Mouse (Mus musculus) CH12.LX (cell line): Measurements from ENCODE around the gene Fubp3. TPM values are rescaled to one million over a fixed set of nuclear protein-coding genes. Genes with fewer than 3 reads are reported as not detected.

Experiments
- DNase-seq: peaks from one replicate; pipeline ENCODE4 v3.0.0-alpha.2; 2013; ENCODE audit errors: extremely low read depth
- H3K27ac ChIP-seq: 2 replicates; pipeline ENCODE4 v1.5.1; 2012; ENCODE audit warnings: low read depth, mild to moderate bottlenecking, control low read depth, moderate library complexity; ENCODE audit not compliant: insufficient read depth
- H3K27me3 ChIP-seq: replicated peaks from 2 replicates; pipeline ENCODE3; 2012; ENCODE audit warnings: inconsistent platforms
- H3K36me3 ChIP-seq, 2 experiments: replicated peaks in 1 of 2; 2 replicates each; pipeline versions ENCODE3 to v1.6.1; 2012; ENCODE audit warnings: inconsistent platforms in 1 of 2, low read length in 1 of 2, mild to moderate bottlenecking in 1 of 2, mixed read lengths in 1 of 2, moderate library complexity in 1 of 2; ENCODE audit not compliant: control insufficient read depth in 1 of 2, insufficient read depth in 1 of 2
- H3K4me1 ChIP-seq, 2 experiments: 2 replicates each; pipeline ENCODE4 v1.6.1; 2012; ENCODE audit warnings: inconsistent platforms in 1 of 2, moderate library complexity in 1 of 2; ENCODE audit not compliant: insufficient read depth in 2 of 2, control insufficient read depth in 1 of 2
- H3K4me2 ChIP-seq: 2 replicates; pipeline ENCODE4 v1.6.1; 2012; ENCODE audit warnings: low read depth, mild to moderate bottlenecking, control low read depth; ENCODE audit not compliant: poor library complexity, insufficient read depth, severe bottlenecking
- H3K4me3 ChIP-seq, 3 experiments: fragments of 150-350 bp in 1 of 3; sonication (generic) in 1 of 3; replicated peaks in 1 of 3; 2 replicates each; pipeline versions ENCODE3 to v1.5.1; 2011 to 2012; ENCODE audit warnings: low read depth in 2 of 3, low read length in 2 of 3, mild to moderate bottlenecking in 2 of 3, moderate library complexity in 2 of 3, control low read depth in 1 of 3, improper control_type of control experiment in 1 of 3, inconsistent platforms in 1 of 3, mixed read lengths in 1 of 3; ENCODE audit not compliant: poor library complexity in 1 of 3
- H3K79me2 ChIP-seq: replicated peaks from 2 replicates; pipeline ENCODE4 v1.6.1; 2012; ENCODE audit warnings: mild to moderate bottlenecking, moderate library complexity; ENCODE audit not compliant: control insufficient read depth, poor library complexity, insufficient read depth, severe bottlenecking; ENCODE audit errors: extremely low read depth
- H3K9ac ChIP-seq: 2 replicates; pipeline ENCODE4 v1.6.1; 2012; ENCODE audit warnings: low read depth, mild to moderate bottlenecking, control low read depth, moderate library complexity; ENCODE audit not compliant: insufficient read depth
- H3K9me3 ChIP-seq: replicated peaks from 2 replicates; pipeline ENCODE3; 2012; ENCODE audit warnings: low read length, inconsistent platforms, mixed read lengths
- BHLHE40 ChIP-seq: IDR thresholded peaks from 2 replicates; pipeline ENCODE4 v1.6.1; 2011; ENCODE audit warnings: mild to moderate bottlenecking, low read depth, low read length, improper control_type of control experiment
- CHD1 ChIP-seq: IDR thresholded peaks from 2 replicates; pipeline ENCODE4 v1.6.1; 2012; ENCODE audit warnings: low read depth, low read length, improper control_type of control experiment, inconsistent platforms
- CHD2 ChIP-seq: IDR thresholded peaks from 2 replicates; pipeline ENCODE4 v1.6.1; 2011; ENCODE audit warnings: low read length, improper control_type of control experiment
- CTCF ChIP-seq, 2 experiments: IDR thresholded peaks in 1 of 2; conservative IDR thresholded peaks in 1 of 2; 2 replicates each; pipeline ENCODE4 v1.5.1; 2011 to 2012; ENCODE audit warnings: low read depth in 2 of 2, low read length in 2 of 2, improper control_type of control experiment in 1 of 2, inconsistent platforms in 1 of 2, mild to moderate bottlenecking in 1 of 2, moderate library complexity in 1 of 2
- E2F4 ChIP-seq: IDR thresholded peaks from 2 replicates; pipeline ENCODE4 v1.6.1; 2011; ENCODE audit warnings: low read depth, low read length, improper control_type of control experiment; ENCODE audit not compliant: insufficient replicate concordance
- ELF1 ChIP-seq: IDR thresholded peaks from 2 replicates; pipeline ENCODE4 v1.6.1; 2014; ENCODE audit warnings: low read depth, mild to moderate bottlenecking, inconsistent platforms, low read length, improper control_type of control experiment
- EP300 ChIP-seq: IDR thresholded peaks from 2 replicates; pipeline ENCODE4 v1.6.1; 2011; ENCODE audit warnings: low read length, improper control_type of control experiment
- ETS1 ChIP-seq: conservative IDR thresholded peaks from 2 replicates; pipeline ENCODE4 v1.6.1; 2012; ENCODE audit warnings: low read depth, mild to moderate bottlenecking, inconsistent platforms, low read length, improper control_type of control experiment, moderate library complexity
- GABPA ChIP-seq: IDR thresholded peaks from 2 replicates; pipeline ENCODE4 v1.6.1; 2012; ENCODE audit warnings: low read depth, low read length, improper control_type of control experiment, inconsistent platforms; ENCODE audit not compliant: insufficient replicate concordance
- HCFC1 ChIP-seq: IDR thresholded peaks from 2 replicates; pipeline ENCODE4 v1.6.1; 2012; ENCODE audit warnings: low read depth, mild to moderate bottlenecking, inconsistent platforms, low read length, improper control_type of control experiment
- IRF4 ChIP-seq: IDR thresholded peaks from 2 replicates; pipeline ENCODE4 v1.6.1; 2014; ENCODE audit warnings: low read depth, mild to moderate bottlenecking, inconsistent platforms, low read length, improper control_type of control experiment
- JUN ChIP-seq: IDR thresholded peaks from 2 replicates; pipeline ENCODE4 v1.6.1; 2011; ENCODE audit warnings: low read depth, mild to moderate bottlenecking, low read length, improper control_type of control experiment, moderate library complexity; ENCODE audit not compliant: insufficient read depth
- JUND ChIP-seq: conservative IDR thresholded peaks from 2 replicates; pipeline ENCODE4 v1.6.1; 2011; ENCODE audit warnings: low read depth, low read length, improper control_type of control experiment
- KAT2A ChIP-seq: IDR thresholded peaks from 2 replicates; pipeline ENCODE4 v1.6.1; 2012; ENCODE audit warnings: low read length, improper control_type of control experiment, inconsistent platforms; ENCODE audit not compliant: insufficient replicate concordance
- MAFK ChIP-seq: IDR thresholded peaks from 2 replicates; pipeline ENCODE4 v1.6.1; 2011; ENCODE audit warnings: low read length, improper control_type of control experiment; ENCODE audit not compliant: insufficient replicate concordance
- MAX ChIP-seq: IDR thresholded peaks from 2 replicates; pipeline ENCODE4 v1.6.1; 2011; ENCODE audit warnings: low read length, improper control_type of control experiment
- MAZ ChIP-seq: IDR thresholded peaks from 2 replicates; pipeline ENCODE4 v1.6.1; 2012; ENCODE audit warnings: low read depth, mild to moderate bottlenecking, inconsistent platforms, low read length, improper control_type of control experiment, moderate library complexity
- MEF2A ChIP-seq: IDR thresholded peaks from 2 replicates; pipeline ENCODE4 v1.6.1; 2014; ENCODE audit warnings: low read depth, mild to moderate bottlenecking, inconsistent platforms, low read length, improper control_type of control experiment, borderline replicate concordance
- MXI1 ChIP-seq: IDR thresholded peaks from 2 replicates; pipeline ENCODE4 v1.6.1; 2011; ENCODE audit warnings: mild to moderate bottlenecking, low read depth, low read length, improper control_type of control experiment
- MYC ChIP-seq: IDR thresholded peaks from 2 replicates; pipeline ENCODE4 v1.6.1; 2011; ENCODE audit warnings: low read depth, mild to moderate bottlenecking, improper control_type of control experiment, low read length
- NELFE ChIP-seq: IDR thresholded peaks from 2 replicates; pipeline ENCODE4 v1.6.1; 2011; ENCODE audit warnings: low read depth, low read length, improper control_type of control experiment
- NRF1 ChIP-seq: IDR thresholded peaks from 2 replicates; pipeline ENCODE4 v1.6.1; 2014; ENCODE audit warnings: low read depth, mild to moderate bottlenecking, inconsistent platforms, low read length, improper control_type of control experiment, moderate library complexity
- PAX5 ChIP-seq: IDR thresholded peaks from 2 replicates; pipeline ENCODE4 v1.6.1; 2012; ENCODE audit warnings: low read length, inconsistent platforms, mixed read lengths
- POLR2A ChIP-seq: IDR thresholded peaks from 2 replicates; pipeline ENCODE4 v1.6.1; 2011; ENCODE audit warnings: low read depth, mild to moderate bottlenecking, improper control_type of control experiment, low read length
- POLR2AphosphoS2 ChIP-seq: IDR thresholded peaks from 2 replicates; pipeline ENCODE4 v1.6.1; 2011; ENCODE audit warnings: low read depth, low read length, improper control_type of control experiment
- RAD21 ChIP-seq: IDR thresholded peaks from 2 replicates; pipeline ENCODE4 v1.6.1; 2011; ENCODE audit warnings: low read depth, mild to moderate bottlenecking, low read length, improper control_type of control experiment, moderate library complexity
- RCOR1 ChIP-seq: conservative IDR thresholded peaks from 2 replicates; pipeline ENCODE4 v1.6.1; 2012; ENCODE audit warnings: low read depth, mild to moderate bottlenecking, inconsistent platforms, low read length, improper control_type of control experiment
- SIN3A ChIP-seq: IDR thresholded peaks from 2 replicates; pipeline ENCODE4 v1.6.1; 2012; ENCODE audit warnings: low read length, improper control_type of control experiment, inconsistent platforms
- SMC3 ChIP-seq: IDR thresholded peaks from 2 replicates; pipeline ENCODE4 v1.6.1; 2011; ENCODE audit warnings: low read depth, low read length, improper control_type of control experiment
- TBP ChIP-seq: conservative IDR thresholded peaks from 2 replicates; pipeline ENCODE4 v1.6.1; 2011; ENCODE audit warnings: low read depth, low read length, improper control_type of control experiment
- TCF12 ChIP-seq: IDR thresholded peaks from 2 replicates; pipeline ENCODE4 v1.6.1; 2014; ENCODE audit warnings: low read depth, mild to moderate bottlenecking, inconsistent platforms, low read length, improper control_type of control experiment
- UBTF ChIP-seq: IDR thresholded peaks from 2 replicates; pipeline ENCODE4 v1.6.1; 2012; ENCODE audit warnings: low read depth, mild to moderate bottlenecking, inconsistent platforms, low read length, improper control_type of control experiment, moderate library complexity
- USF1 ChIP-seq: IDR thresholded peaks from 2 replicates; pipeline ENCODE4 v1.6.1; 2014; ENCODE audit warnings: low read depth, mild to moderate bottlenecking, inconsistent platforms, low read length, improper control_type of control experiment
- USF2 ChIP-seq: conservative IDR thresholded peaks from 2 replicates; pipeline ENCODE4 v1.6.1; 2011; ENCODE audit warnings: low read depth, low read length, improper control_type of control experiment
- ZC3H11A ChIP-seq: IDR thresholded peaks from 2 replicates; pipeline ENCODE4 v1.6.1; 2012; ENCODE audit warnings: low read depth, mild to moderate bottlenecking, inconsistent platforms, low read length, improper control_type of control experiment
- ZKSCAN1 ChIP-seq: IDR thresholded peaks from 2 replicates; pipeline ENCODE4 v1.6.1; 2012; ENCODE audit warnings: low read depth, inconsistent platforms, low read length, improper control_type of control experiment, borderline replicate concordance
- ZMIZ1 ChIP-seq: IDR thresholded peaks from 2 replicates; pipeline ENCODE4 v1.6.1; 2012; ENCODE audit warnings: low read depth, mild to moderate bottlenecking, inconsistent platforms, low read length, improper control_type of control experiment
- ZNF384 ChIP-seq: IDR thresholded peaks from 2 replicates; pipeline ENCODE4 v1.6.1; 2012; ENCODE audit warnings: low read depth, low read length, improper control_type of control experiment, inconsistent platforms
- dilution Hi-C: fragments of 300-500 bp; cut with MboI; formaldehyde crosslinking; loops from 2 replicates; pipeline ENCODE4 v1.14.3; 2020; ENCODE audit warnings: low sequenced_read_pairs; ENCODE audit not compliant: extremely low pct_unique_long_range_greater_than_20kb, extremely low pct_ligation_motif_present
- in situ Hi-C: fragments of 300-500 bp; cut with MboI; formaldehyde crosslinking; loops from 3 replicates; pipeline ENCODE4 v1.14.3; 2019; ENCODE audit warnings: low sequenced_read_pairs, low pct_ligation_motif_present, low pct_unique_long_range_greater_than_20kb, mixed read lengths
- polyA plus RNA-seq: library from polyadenylated mRNA; unstranded; fragments of >175 nt; gene quantifications from 2 replicates; pipeline ENCODE4 v1.2.1, GENCODE M21; 2012; ENCODE audit warnings: low read depth; ENCODE audit not compliant: insufficient read length
- total RNA-seq, 2 experiments: library from RNA; depleted of rRNA; stranded (reverse); fragments of 300-350 nt in 1 of 2; fragments of >200 nt in 1 of 2; gene quantifications; 2 replicates each; pipeline ENCODE4 v1.2.3; 2012 to 2014

Gene Fubp3
- 33.5 and 36.8 TPM in 2 replicates for total RNA-seq (2012; rRNA removed)
- 64.2 and 68.6 TPM in 2 replicates for total RNA-seq (2014; rRNA removed)
- polyA plus RNA-seq, result 52.3 and 57.3 TPM in 2 replicates

DNA sequence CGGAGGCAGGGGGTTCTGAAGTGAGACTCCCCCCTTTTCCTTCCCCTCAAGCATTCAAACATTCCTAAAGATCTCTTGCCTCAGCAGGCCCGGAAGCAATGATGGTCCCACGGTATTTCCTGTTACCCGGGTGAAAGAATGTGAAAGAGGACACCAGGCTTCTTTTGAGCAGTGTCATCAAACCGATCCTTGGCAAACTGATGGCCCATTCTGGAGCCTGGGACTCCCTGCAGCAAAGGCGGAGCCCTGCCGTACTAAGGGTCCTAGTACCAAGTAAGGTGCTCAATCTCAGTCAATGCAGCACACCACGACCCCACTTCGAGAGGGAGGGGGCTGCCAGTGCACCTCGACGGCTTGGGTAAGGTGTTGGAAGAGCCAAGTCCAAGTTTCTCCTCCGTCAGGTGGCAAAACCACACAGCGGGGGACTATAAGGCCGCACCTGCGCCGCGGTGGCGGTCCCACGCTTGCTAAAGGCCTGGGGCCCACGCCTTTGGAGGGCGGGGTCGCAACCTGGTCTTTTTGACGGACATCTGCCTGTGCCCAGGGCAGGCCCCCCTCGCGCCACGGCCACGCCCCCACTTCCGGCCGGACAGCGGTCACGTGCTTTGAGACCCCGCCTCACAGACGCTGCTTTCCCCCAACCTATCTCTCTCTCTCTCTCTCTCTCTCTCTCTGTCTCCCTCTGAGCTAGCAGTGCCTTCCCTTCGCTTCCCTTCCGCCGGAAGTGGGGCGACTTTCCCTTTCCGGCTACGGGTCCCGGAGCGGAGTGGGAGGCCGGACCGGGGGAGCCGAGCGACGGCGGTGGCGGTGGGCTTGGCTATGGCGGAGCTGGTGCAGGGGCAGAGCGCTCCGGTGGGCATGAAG, at the start of gene Fubp3:
Gene Fubp3 (plus strand): TSS at position 601 of the 864 bp plus-strand sequence.
- peak; percentile 34; the same call in 1 of the 2 replicates for TF ChIP-seq ZMIZ1
- TF ChIP-seq UBTF, result no peak
- peak; percentile 90 for TF ChIP-seq HCFC1
- TF ChIP-seq CHD1, result no peak
- TF ChIP-seq USF2, result peak; percentile 85
- peak; percentile 80 for TF ChIP-seq MYC
- peak; percentile 95 for TF ChIP-seq BHLHE40
- peak; percentile 74 for TF ChIP-seq SIN3A
- peak; percentile 82; the same call in 1 of the 2 replicates for TF ChIP-seq POLR2AphosphoS2
- TF ChIP-seq ZKSCAN1, result no peak
- no peak for TF ChIP-seq JUND
- TF ChIP-seq ZNF384, result no peak
- TF ChIP-seq ELF1, result peak; percentile 89
- no peak for TF ChIP-seq E2F4
- TF ChIP-seq RAD21, result no peak
- TF ChIP-seq RCOR1, result 0 out of 2 replicates have a peak, but pooled peaks have one; percentile 77
- TF ChIP-seq MEF2A, result peak; percentile 22; the same call in 1 of the 2 replicates
- TF ChIP-seq NELFE, result peak; percentile 76; the same call in 1 of the 2 replicates
- no peak for TF ChIP-seq ETS1
- TF ChIP-seq USF1, result peak; percentile 93
- TF ChIP-seq NRF1, result peak; percentile 45; the same call in 1 of the 2 replicates
- TF ChIP-seq EP300, result no peak
- no peak for TF ChIP-seq GABPA
- no peak for TF ChIP-seq JUN
- TF ChIP-seq MAZ, result peak; percentile 91
- TF ChIP-seq TBP, result peak; percentile 68; the same call in 1 of the 2 replicates
- no peak for TF ChIP-seq CTCF (conservative IDR thresholded peaks at IDR 0.05 in 1 of 2, IDR thresholded peaks at IDR 0.05 in 1 of 2; ENCODE audit: low read depth in 2 of 2, low read length in 2 of 2)
- no peak for TF ChIP-seq MAFK
- TF ChIP-seq MAX, result peak; percentile 96
- peak; percentile 63 for TF ChIP-seq IRF4
- TF ChIP-seq TCF12, result peak; percentile 76
- peak; percentile 68; the same call in 1 of the 2 replicates for TF ChIP-seq KAT2A
- peak; percentile 90 for TF ChIP-seq MXI1
- TF ChIP-seq SMC3, result no peak
- no peak for TF ChIP-seq PAX5
- peak; percentile 92 for TF ChIP-seq POLR2A
- no peak for TF ChIP-seq ZC3H11A
- TF ChIP-seq CHD2, result no peak; the same call in 1 of the 2 replicates
- DNase-seq, result peak; percentile 91
- H3K9me3 ChIP-seq, result peaks cover 9% of the 10 kb centered on the region
- peaks cover 15% of the 10 kb centered on the region for H3K27me3 ChIP-seq
- peak within 1 kb of the TSS; percentile 45 for H3K27ac ChIP-seq
- H3K4me2 ChIP-seq, result peak within 1 kb of the TSS; percentile 96
- dilution Hi-C loops (no loop called here), in situ Hi-C loops (no loop called here)
- H3K4me3 ChIP-seq, result peak within 1 kb of the TSS; percentile 89 to 93 (median 89)
- H3K4me1 ChIP-seq, result peaks cover 3 to 18% of the 10 kb centered on the region in 2 experiments
- H3K9ac ChIP-seq, result peak within 1 kb of the TSS; percentile 90
- H3K36me3 ChIP-seq, result peaks cover 0 to 19% of the 10 kb centered on the region in 2 experiments
- H3K79me2 ChIP-seq, result peaks cover 30% of the 10 kb centered on the region
